Mouse (Mus musculus) CD4-positive, CD25-positive, alpha-beta regulatory T cell, adult 9 weeks (primary cell): ENCODE measurements around the gene Kdm6a. TPM values are rescaled to one million over a fixed set of nuclear protein-coding genes. Genes with fewer than 3 reads are reported as not detected.

Experiments
- polyA plus RNA-seq: library from polyadenylated mRNA; unstranded; fragments of 100-300 nt; shearing (Covaris generic); gene quantifications from one replicate; pipeline ENCODE4 v1.2.1, GENCODE M21; 2017

Kdm6a gene
- polyA plus RNA-seq = 59.5 TPM

DNA sequence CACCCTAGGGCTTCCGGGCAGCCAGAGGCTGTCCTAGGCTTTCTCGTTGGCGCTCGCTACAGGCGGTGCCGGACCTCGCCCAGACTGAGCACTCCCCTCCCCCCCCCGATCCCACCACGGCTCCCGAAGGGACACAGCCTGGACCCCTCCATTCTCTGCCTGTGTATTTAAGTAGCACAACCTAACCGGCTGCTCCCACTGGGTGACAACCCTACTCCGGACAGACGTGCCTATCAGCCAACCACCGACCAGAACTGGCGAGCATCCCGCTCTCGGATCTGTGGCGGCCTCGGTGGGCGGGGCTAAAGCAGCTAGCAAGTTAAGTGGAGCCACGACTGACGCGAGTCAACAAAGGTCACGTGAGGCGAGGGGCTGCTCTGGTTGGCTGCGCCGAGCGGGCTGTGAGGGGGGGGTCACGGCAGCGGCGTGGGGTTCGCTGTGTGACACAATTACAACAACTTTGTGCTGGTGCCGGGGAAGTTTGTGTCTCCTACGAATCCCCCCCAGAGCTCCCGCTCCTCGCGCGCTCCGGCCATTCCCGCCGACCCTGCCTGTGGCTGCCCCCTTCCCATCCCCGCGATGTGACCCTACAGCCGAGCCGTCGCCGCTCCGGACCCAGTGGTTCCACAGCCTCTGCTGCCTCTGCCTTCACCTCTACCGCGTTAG, at the start of gene Kdm6a:
Kdm6a (plus strand) TSS at position 384 of the 666 bp plus-strand sequence.

DNA sequence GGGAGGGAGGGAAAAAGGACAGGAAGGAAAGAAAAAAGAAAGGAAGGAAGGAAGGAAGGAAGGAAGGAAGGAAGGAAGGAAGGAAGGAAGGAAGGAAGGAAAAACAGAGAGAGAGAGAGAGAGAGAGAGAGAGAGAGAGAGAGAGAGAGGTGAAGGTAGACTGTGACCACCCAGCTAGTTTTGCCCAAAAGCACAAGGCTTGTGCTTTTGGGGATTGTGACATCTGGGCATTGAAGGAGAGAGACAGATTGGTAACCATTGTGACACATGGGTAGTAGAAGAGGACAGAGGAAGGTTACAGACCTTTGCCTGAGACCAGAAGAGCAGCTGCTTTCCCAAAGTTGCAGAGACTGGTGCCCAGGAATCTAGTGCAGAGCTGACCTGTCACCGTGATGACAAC, 16.8 kb upstream of the Kdm6a start, which contains the start of gene Dusp21:
Dusp21 (plus strand) TSS at position 301 of the 400 bp plus-strand sequence.

Other genes starting within 250 kb of the Kdm6a start
- not detected for gene Dusp21, start 16.7 kb upstream of the Kdm6a start, polyA plus RNA-seq